Mouse (Mus musculus): ENCODE measurements around the gene Tctex1d1. TPM values are rescaled to one million over a fixed set of nuclear protein-coding genes. Genes with fewer than 3 reads are reported as not detected.

Tctex1d1 gene
- polyA plus RNA-seq, 1 experiment from 2014 or later = 1.7 TPM

GRCm38 (mm10) chr4:103013490-103013889 is 35.1 kb downstream of the Tctex1d1 start:
- Histone ChIP-seq H3K4me2 (replicated peaks; ENCODE audit: low read depth, low read length) (no peak overlapping the region; the same call in 1 of the 2 replicates), H3K4me3 (ENCODE audit: low read depth, low read length) (no peak overlapping the region), H3K4me1 (ENCODE audit: control insufficient read depth, insufficient read depth, low read length) (no peaks in the 10 kb centered on the region), H3K27me3 (ENCODE audit: control insufficient read depth, insufficient read depth, low read length) (no peaks in the 10 kb centered on the region), H3K27ac (ENCODE audit: low read length) (no peak overlapping the region), H3K9ac (replicated peaks; ENCODE audit: low read depth, low read length) (no peak overlapping the region), H3K36me3 (ENCODE audit: control insufficient read depth, insufficient read depth, low read length) (no peaks in the 10 kb centered on the region), H3K9me3 (ENCODE audit: control insufficient read depth, low read depth, low read length) (no peaks in the 10 kb centered on the region)
- no peak for ATAC-seq (ENCODE audit: insufficient number of reproducible peaks, insufficient read depth, low FRiP score, low read depth)
- WGBS = 12% methylated on average over 4 of the region's 4 CpGs

- no peak for ATAC-seq (ENCODE audit: insufficient number of reproducible peaks, insufficient read depth, low FRiP score, low read depth)
- no peaks in the 10 kb centered on the region for H3K4me1 ChIP-seq (ENCODE audit: control insufficient read depth, insufficient read depth, low read length)
- H3K9me3 ChIP-seq (ENCODE audit: control insufficient read depth, low read depth, low read length) = no peaks in the 10 kb centered on the region
- no peak within 1 kb of the TSS for H3K4me3 ChIP-seq (ENCODE audit: low read depth, low read length)
- H3K36me3 ChIP-seq (ENCODE audit: control insufficient read depth, insufficient read depth, low read length) = no peaks in the 10 kb centered on the region
- no peaks in the 10 kb centered on the region for H3K27me3 ChIP-seq (ENCODE audit: control insufficient read depth, insufficient read depth, low read length)
- H3K4me2 ChIP-seq (replicated peaks; ENCODE audit: low read depth, low read length) = no peak within 1 kb of the TSS
- 73% methylated on average over 4 of the region's 4 CpGs for WGBS
- H3K27ac ChIP-seq (ENCODE audit: low read length) = no peak within 1 kb of the TSS
- no peak within 1 kb of the TSS for H3K9ac ChIP-seq (replicated peaks; ENCODE audit: low read depth, low read length)
Observed at GRCm38 (mm10) chr4:103026621-103027020, 48.2 kb downstream of the Tctex1d1 start, which contains the start of gene Insl5. TSS of gene Insl5 (minus strand) at chr4:103026842.

- WGBS = 59% methylated on average over 7 of the region's 7 CpGs
- Histone ChIP-seq H3K4me2 (replicated peaks; ENCODE audit: low read depth, low read length) (no peak overlapping the region), H3K9ac (replicated peaks; ENCODE audit: low read depth, low read length) (no peak overlapping the region), H3K4me3 (ENCODE audit: low read depth, low read length) (no peak overlapping the region), H3K4me1 (ENCODE audit: control insufficient read depth, insufficient read depth, low read length) (no peaks in the 10 kb centered on the region), H3K36me3 (ENCODE audit: control insufficient read depth, insufficient read depth, low read length) (no peaks in the 10 kb centered on the region), H3K27ac (ENCODE audit: low read length) (no peak overlapping the region), H3K9me3 (ENCODE audit: control insufficient read depth, low read depth, low read length) (no peaks in the 10 kb centered on the region), H3K27me3 (ENCODE audit: control insufficient read depth, insufficient read depth, low read length) (no peaks in the 10 kb centered on the region)
- no peak for ATAC-seq (ENCODE audit: insufficient number of reproducible peaks, insufficient read depth, low FRiP score, low read depth)
Observed at GRCm38 (mm10) chr4:103027745-103028144, 49.3 kb downstream of the Tctex1d1 start.

GRCm38 (mm10) chr4:103028177-103029088 is 50.0 kb downstream of the Tctex1d1 start:
- no peak for ATAC-seq (ENCODE audit: insufficient number of reproducible peaks, insufficient read depth, low FRiP score, low read depth)
- Histone ChIP-seq H3K4me1 (ENCODE audit: control insufficient read depth, insufficient read depth, low read length) (no peaks in the 10 kb centered on the region), H3K9ac (replicated peaks; ENCODE audit: low read depth, low read length) (no peak overlapping the region), H3K27me3 (ENCODE audit: control insufficient read depth, insufficient read depth, low read length) (no peaks in the 10 kb centered on the region), H3K27ac (ENCODE audit: low read length) (no peak overlapping the region), H3K4me2 (replicated peaks; ENCODE audit: low read depth, low read length) (no peak overlapping the region), H3K9me3 (ENCODE audit: control insufficient read depth, low read depth, low read length) (no peaks in the 10 kb centered on the region), H3K36me3 (ENCODE audit: control insufficient read depth, insufficient read depth, low read length) (no peaks in the 10 kb centered on the region), H3K4me3 (ENCODE audit: low read depth, low read length) (no peak overlapping the region)
- WGBS = 59% methylated on average over 13 of the region's 13 CpGs

- WGBS = 85% methylated on average over 14 of the region's 14 CpGs
- Histone ChIP-seq H3K36me3 (ENCODE audit: control insufficient read depth, insufficient read depth, low read length) (no peaks in the 10 kb centered on the region), H3K4me3 (ENCODE audit: low read depth, low read length) (no peak overlapping the region), H3K4me1 (ENCODE audit: control insufficient read depth, insufficient read depth, low read length) (no peaks in the 10 kb centered on the region), H3K4me2 (replicated peaks; ENCODE audit: low read depth, low read length) (no peak overlapping the region), H3K9me3 (ENCODE audit: control insufficient read depth, low read depth, low read length) (no peaks in the 10 kb centered on the region), H3K27ac (ENCODE audit: low read length) (no peak overlapping the region), H3K27me3 (ENCODE audit: control insufficient read depth, insufficient read depth, low read length) (no peaks in the 10 kb centered on the region), H3K9ac (replicated peaks; ENCODE audit: low read depth, low read length) (no peak overlapping the region)
- ATAC-seq (ENCODE audit: insufficient number of reproducible peaks, insufficient read depth, low FRiP score, low read depth) = no peak
Observed at GRCm38 (mm10) chr4:103039103-103039837, 60.9 kb downstream of the Tctex1d1 start.

GRCm38 (mm10) chr4:103039838-103040191 is 61.4 kb downstream of the Tctex1d1 start:
- Histone ChIP-seq H3K4me1 (ENCODE audit: control insufficient read depth, insufficient read depth, low read length) (no peaks in the 10 kb centered on the region), H3K9me3 (ENCODE audit: control insufficient read depth, low read depth, low read length) (no peaks in the 10 kb centered on the region), H3K4me2 (replicated peaks; ENCODE audit: low read depth, low read length) (no peak overlapping the region), H3K36me3 (ENCODE audit: control insufficient read depth, insufficient read depth, low read length) (no peaks in the 10 kb centered on the region), H3K9ac (replicated peaks; ENCODE audit: low read depth, low read length) (no peak overlapping the region), H3K27me3 (ENCODE audit: control insufficient read depth, insufficient read depth, low read length) (no peaks in the 10 kb centered on the region), H3K27ac (ENCODE audit: low read length) (no peak overlapping the region), H3K4me3 (ENCODE audit: low read depth, low read length) (no peak overlapping the region)
- ATAC-seq (ENCODE audit: insufficient number of reproducible peaks, insufficient read depth, low FRiP score, low read depth) = no peak
- WGBS = 66% methylated on average over 5 of the region's 5 CpGs

GRCm38 (mm10) chr4:103042997-103043396 is 64.6 kb downstream of the Tctex1d1 start:
- H3K4me3 ChIP-seq (ENCODE audit: low read depth, low read length) = no peak overlapping the region
- no peaks in the 10 kb centered on the region for H3K4me1 ChIP-seq (ENCODE audit: control insufficient read depth, insufficient read depth, low read length)
- H3K27ac ChIP-seq (ENCODE audit: low read length) = no peak overlapping the region
- H3K27me3 ChIP-seq (ENCODE audit: control insufficient read depth, insufficient read depth, low read length) = no peaks in the 10 kb centered on the region
- no peak for ATAC-seq (ENCODE audit: insufficient number of reproducible peaks, insufficient read depth, low FRiP score, low read depth)
- 92% methylated on average over 11 of the region's 11 CpGs for WGBS
- no peaks in the 10 kb centered on the region for H3K36me3 ChIP-seq (ENCODE audit: control insufficient read depth, insufficient read depth, low read length)
- no peak overlapping the region for H3K9ac ChIP-seq (replicated peaks; ENCODE audit: low read depth, low read length)
- H3K4me2 ChIP-seq (replicated peaks; ENCODE audit: low read depth, low read length) = no peak overlapping the region
- no peaks in the 10 kb centered on the region for H3K9me3 ChIP-seq (ENCODE audit: control insufficient read depth, low read depth, low read length)

- no peaks in the 10 kb centered on the region for H3K36me3 ChIP-seq (ENCODE audit: control insufficient read depth, insufficient read depth, low read length)
- H3K9ac ChIP-seq (replicated peaks; ENCODE audit: low read depth, low read length) = no peak overlapping the region
- H3K27me3 ChIP-seq (ENCODE audit: control insufficient read depth, insufficient read depth, low read length) = no peaks in the 10 kb centered on the region
- no peak overlapping the region for H3K4me2 ChIP-seq (replicated peaks; ENCODE audit: low read depth, low read length)
- ATAC-seq (ENCODE audit: insufficient number of reproducible peaks, insufficient read depth, low FRiP score, low read depth) = no peak
- H3K4me1 ChIP-seq (ENCODE audit: control insufficient read depth, insufficient read depth, low read length) = no peaks in the 10 kb centered on the region
- H3K9me3 ChIP-seq (ENCODE audit: control insufficient read depth, low read depth, low read length) = no peaks in the 10 kb centered on the region
- no peak overlapping the region for H3K27ac ChIP-seq (ENCODE audit: low read length)
- H3K4me3 ChIP-seq (ENCODE audit: low read depth, low read length) = no peak overlapping the region
- 83% methylated on average over 11 of the region's 11 CpGs for WGBS
Observed at GRCm38 (mm10) chr4:103048046-103048445, 69.6 kb downstream of the Tctex1d1 start.

Data from stomach, embryonic 14.5 days (tissue).